Mouse (Mus musculus) heart, embryonic 14.5 days (tissue): ENCODE data around the gene Sema3b. TPM values are rescaled to one million over a fixed set of nuclear protein-coding genes. Genes with fewer than 3 reads are reported as not detected.

ENCODE experiments used
- ATAC-seq: fragments of 200-750 bp; cut with Nextera tagmentation; 2 replicates; pipeline ENCODE4 v1.8.0; 2017; ENCODE audit warnings: low read depth, moderate TSS enrichment; ENCODE audit not compliant: insufficient number of reproducible peaks, insufficient read depth, low FRiP score
- H3K27ac ChIP-seq, 2 experiments: fragments of 200-500 bp in 1 of 2; fragments of 300-500 bp in 1 of 2; sonication (generic) in 1 of 2; replicated peaks in 1 of 2; 2 replicates each; pipeline ENCODE4 v1.5.1; 2012 to 2014; ENCODE audit warnings: low read depth in 2 of 2, low read length in 2 of 2, control low read depth in 1 of 2, mild to moderate bottlenecking in 1 of 2, mixed read lengths in 1 of 2; ENCODE audit not compliant: control insufficient read depth in 1 of 2, insufficient read depth in 1 of 2
- H3K27me3 ChIP-seq: fragments of 300-500 bp; sonication (generic); 2 replicates; pipeline ENCODE4 v1.6.1; 2014; ENCODE audit warnings: mild to moderate bottlenecking, low read length, control low read depth; ENCODE audit not compliant: control insufficient read depth, insufficient read depth
- H3K36me3 ChIP-seq: fragments of 300-500 bp; sonication (generic); 2 replicates; pipeline ENCODE4 v1.6.1; 2014; ENCODE audit warnings: mild to moderate bottlenecking, control low read depth, low read length, mixed read lengths; ENCODE audit not compliant: control insufficient read depth, insufficient read depth
- H3K4me1 ChIP-seq, 2 experiments: fragments of 200-500 bp in 1 of 2; fragments of 300-500 bp in 1 of 2; sonication (generic) in 1 of 2; 2 replicates each; pipeline ENCODE4 v1.6.1; 2012 to 2014; ENCODE audit warnings: low read length in 2 of 2, control low read depth in 1 of 2, mixed read lengths in 1 of 2; ENCODE audit not compliant: control insufficient read depth in 2 of 2, insufficient read depth in 2 of 2
- H3K4me2 ChIP-seq: fragments of 300-500 bp; sonication (generic); 2 replicates; pipeline ENCODE4 v1.6.1; 2014; ENCODE audit warnings: mild to moderate bottlenecking, low read length
- H3K4me3 ChIP-seq, 2 experiments: fragments of 200-500 bp in 1 of 2; fragments of 300-500 bp in 1 of 2; sonication (generic) in 1 of 2; 2 replicates each; pipeline ENCODE4 v1.5.1; 2012 to 2014; ENCODE audit warnings: low read length in 2 of 2, mild to moderate bottlenecking in 2 of 2, control low read depth in 1 of 2, low read depth in 1 of 2, moderate library complexity in 1 of 2; ENCODE audit not compliant: control insufficient read depth in 1 of 2, insufficient read depth in 1 of 2
- H3K9ac ChIP-seq: fragments of 300-500 bp; sonication (generic); 2 replicates; pipeline ENCODE4 v1.6.1; 2014; ENCODE audit warnings: mild to moderate bottlenecking, low read length
- H3K9me3 ChIP-seq: fragments of 300-500 bp; sonication (generic); 2 replicates; pipeline ENCODE4 v1.6.1; 2016; ENCODE audit warnings: low read length, control low read depth; ENCODE audit not compliant: control insufficient read depth
- WGBS: fragments of 180-500 bp; shearing (Covaris S2); extraction: QIAGEN DNeasy Blood & Tissue Kit; methylation state at CpG from one replicate; pipeline ENCODE4 v1.1.7; 2014; 5-methylcytosine and 5-hydroxymethylcytosine counted together
- polyA plus RNA-seq: library from polyadenylated mRNA; unstranded; fragments of >200 nt; fragmentation: Nextera tagmentation; extraction: Ambion mirVana; gene quantifications from 2 replicates; pipeline ENCODE4 v1.2.1, GENCODE M21; 2014

Sema3b gene
- polyA plus RNA-seq, 1 experiment from 2014 or later: 6.5 TPM

DNA sequence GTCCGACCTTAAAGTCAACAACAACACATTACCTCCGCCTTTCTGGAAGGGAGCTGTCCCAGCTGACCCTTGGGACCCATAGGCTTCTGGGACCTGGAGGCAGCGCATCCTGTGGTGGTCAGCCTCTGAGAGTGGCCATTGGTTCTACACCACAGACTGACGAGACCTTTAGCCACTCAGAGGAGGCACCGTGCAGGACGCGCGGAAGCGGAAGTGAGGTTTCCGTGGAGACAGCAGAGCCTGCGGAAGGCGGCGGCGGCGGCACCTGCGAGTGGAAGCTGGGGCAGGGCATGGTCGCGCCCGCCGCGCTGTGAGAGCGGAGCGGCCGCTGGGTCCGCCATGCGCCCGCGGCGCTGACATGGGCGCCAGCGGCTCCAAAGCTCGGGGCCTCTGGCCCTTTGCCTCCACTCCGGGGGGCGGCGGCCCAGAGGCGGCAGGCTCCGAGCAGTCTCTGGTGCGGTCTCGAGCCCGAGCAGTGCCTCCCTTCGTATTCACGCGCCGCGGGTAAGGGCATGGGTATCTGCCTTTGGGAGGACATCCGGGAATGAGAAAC lies 45.9 kb downstream of the Sema3b start, which contains the start of gene Tusc2:
TSS of gene Tusc2 (plus strand) at position 227 of the 553 bp plus-strand sequence.
- peaks cover 71% of the 10 kb centered on the region for H3K36me3 ChIP-seq
- peak within 1 kb of the TSS; percentile 72 to 75 for H3K4me3 ChIP-seq
- ATAC-seq: peak; percentile 83
- H3K27me3 ChIP-seq: no peaks in the 10 kb centered on the region
- no peaks in the 10 kb centered on the region for H3K9me3 ChIP-seq
- H3K4me1 ChIP-seq: peaks cover 17 to 38% of the 10 kb centered on the region in 2 experiments
- under 1% methylated on average over 46 of the region's 46 CpGs for WGBS
- H3K27ac ChIP-seq: peak within 1 kb of the TSS; percentile 34 to 69; a peak in 3 of 4 replicates
- peak within 1 kb of the TSS; percentile 86 for H3K9ac ChIP-seq
- peak within 1 kb of the TSS; percentile 88 for H3K4me2 ChIP-seq

- Histone ChIP-seq H3K27me3 (no peaks in the 10 kb centered on the region), H3K4me3 (peak overlapping the region; percentile 22 to 79), H3K9ac (peak overlapping the region; percentile 96), H3K4me2 (peak overlapping the region; percentile 96), H3K9me3 (no peaks in the 10 kb centered on the region), H3K4me1 (peaks cover 17 to 36% of the 10 kb centered on the region in 2 experiments), H3K27ac (peak overlapping the region in 1 of 2 experiments; percentile 99; a peak in 1 of 4 replicates), H3K36me3 (peaks cover 50% of the 10 kb centered on the region)
- no peak for ATAC-seq
- 56% methylated on average over 3 of the region's 3 CpGs for WGBS
These were observed 52.7 kb downstream of the Sema3b start for GRCm38 (mm10) chr9:107556346-107556745.

GRCm38 (mm10) chr9:107555701-107556100 lies 53.3 kb downstream of the Sema3b start:
- no peaks in the 10 kb centered on the region for H3K9me3 ChIP-seq
- H3K4me1 ChIP-seq: peaks cover 22 to 42% of the 10 kb centered on the region in 2 experiments
- peak overlapping the region; percentile 97 to 99 for H3K27ac ChIP-seq
- peak overlapping the region; percentile 96 for H3K9ac ChIP-seq
- WGBS: 19% methylated on average over 2 of the region's 2 CpGs
- H3K4me2 ChIP-seq: peak overlapping the region; percentile 96
- peak overlapping the region; percentile 79 to 87 for H3K4me3 ChIP-seq
- peaks cover 4% of the 10 kb centered on the region for H3K27me3 ChIP-seq
- ATAC-seq: no peak
- H3K36me3 ChIP-seq: peaks cover 44% of the 10 kb centered on the region

DNA sequence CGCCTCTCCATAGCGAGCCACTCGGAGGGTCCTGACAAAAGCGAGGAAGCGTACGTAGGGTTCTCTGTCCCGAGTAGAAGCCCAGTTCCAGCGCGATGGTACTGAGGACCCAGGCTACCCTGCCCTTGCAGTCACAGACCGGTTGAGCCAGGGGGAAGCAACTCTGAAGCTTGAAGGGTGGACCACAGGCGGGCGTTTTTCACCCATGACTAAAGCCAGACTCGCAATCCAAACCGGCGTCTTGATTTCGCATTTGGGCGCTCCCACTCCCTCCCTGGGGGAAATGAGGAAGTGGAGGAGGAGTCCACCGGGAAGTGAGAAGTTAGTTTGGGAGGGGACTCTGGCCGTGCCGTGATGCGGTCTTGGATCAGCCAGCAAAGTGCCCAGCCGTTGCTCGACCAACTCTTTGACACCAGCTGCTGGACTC lies 54.0 kb downstream of the Sema3b start:
- H3K9ac ChIP-seq: peak overlapping the region; percentile 96
- WGBS: 0% methylated on average over 23 of the region's 23 CpGs
- H3K4me2 ChIP-seq: peak overlapping the region; percentile 96
- peaks cover 9% of the 10 kb centered on the region for H3K27me3 ChIP-seq
- H3K9me3 ChIP-seq: no peaks in the 10 kb centered on the region
- H3K36me3 ChIP-seq: peaks cover 37% of the 10 kb centered on the region
- peak; percentile 23 for ATAC-seq
- H3K4me3 ChIP-seq: peak overlapping the region; percentile 79 to 87
- peak overlapping the region; percentile 97 to 99 for H3K27ac ChIP-seq
- peaks cover 22 to 43% of the 10 kb centered on the region in 2 experiments for H3K4me1 ChIP-seq

DNA sequence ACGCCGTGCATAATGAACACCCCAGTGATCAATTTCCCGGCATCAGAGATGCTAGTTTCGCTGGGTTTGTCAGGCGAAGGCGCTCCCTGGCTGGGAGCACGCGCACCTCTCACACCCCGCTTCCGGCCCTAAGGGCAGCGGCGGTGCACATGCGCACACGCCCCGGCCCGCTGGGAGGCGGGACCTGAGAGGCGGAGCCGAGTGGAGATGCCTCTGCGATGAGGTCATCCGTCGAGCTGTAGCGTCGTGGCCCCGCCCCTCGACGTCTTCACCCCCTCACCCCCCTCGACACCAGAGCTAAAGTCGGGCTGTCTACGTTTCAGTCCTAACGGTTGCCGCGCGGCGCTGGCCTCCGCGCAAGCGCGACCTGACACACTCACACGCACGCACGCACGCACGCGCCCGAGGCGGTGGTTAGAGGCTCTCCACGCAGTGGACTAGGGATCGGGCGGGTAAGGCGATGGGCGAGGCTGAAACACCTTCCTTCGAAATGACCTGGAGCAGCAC lies 54.7 kb downstream of the Sema3b start:
- Histone ChIP-seq H3K4me2 (peak overlapping the region; percentile 96), H3K4me1 (peaks cover 22 to 43% of the 10 kb centered on the region in 2 experiments), H3K27ac (peak overlapping the region; percentile 97 to 99), H3K9me3 (no peaks in the 10 kb centered on the region), H3K9ac (peak overlapping the region; percentile 96), H3K27me3 (peaks cover 12% of the 10 kb centered on the region), H3K4me3 (peak overlapping the region; percentile 79 to 87), H3K36me3 (peaks cover 31% of the 10 kb centered on the region)
- ATAC-seq: peak; percentile 91
- WGBS: under 1% methylated on average over 53 of the region's 53 CpGs

DNA sequence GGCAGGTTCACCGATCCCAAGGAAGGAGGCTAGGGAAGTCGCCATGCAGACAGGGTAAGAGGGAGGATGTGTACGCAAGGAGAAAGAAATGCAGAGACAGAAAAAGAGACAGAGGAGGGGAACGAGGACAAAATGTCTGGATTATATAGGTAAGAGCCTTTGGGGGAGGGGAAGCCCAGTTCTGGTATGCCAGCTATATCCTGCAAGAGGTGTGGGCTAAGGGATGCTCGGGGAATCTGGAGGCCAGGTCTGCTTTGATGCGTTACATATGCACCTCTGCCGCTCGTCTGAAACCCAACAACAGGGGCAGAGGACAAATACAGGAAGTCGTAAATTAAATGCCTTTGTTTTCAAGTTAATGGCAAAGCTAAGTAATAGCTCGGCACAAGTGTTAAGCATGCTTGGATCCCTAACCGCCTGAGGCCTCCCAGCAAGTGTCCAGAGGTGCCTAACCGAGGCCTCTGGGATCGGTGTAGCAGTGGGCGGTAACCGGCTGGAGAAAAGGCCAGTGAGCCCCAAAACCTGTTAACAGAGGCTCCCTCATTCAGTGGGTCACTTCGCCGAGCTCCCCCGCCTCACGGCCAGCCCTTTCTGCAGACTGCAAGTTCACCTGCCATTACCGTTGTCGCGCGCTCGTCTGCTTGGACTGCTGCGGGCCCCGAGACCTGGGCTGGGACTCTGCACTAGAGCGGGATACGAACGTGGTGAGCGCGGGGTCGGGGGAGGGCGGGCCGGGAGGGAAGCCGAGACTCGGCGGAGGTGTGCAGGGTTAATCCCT lies 55.3 kb downstream of the Sema3b start:
- Histone ChIP-seq H3K9ac (peak overlapping the region; percentile 82), H3K27ac (peak overlapping the region; percentile 61 to 80), H3K27me3 (peaks cover 12% of the 10 kb centered on the region), H3K9me3 (no peaks in the 10 kb centered on the region), H3K4me2 (peak overlapping the region; percentile 96), H3K4me1 (peaks cover 22 to 43% of the 10 kb centered on the region in 2 experiments), H3K36me3 (peaks cover 24% of the 10 kb centered on the region), H3K4me3 (peak overlapping the region; percentile 59 to 79)
- ATAC-seq: peak; percentile 22
- 9% methylated on average over 36 of the region's 37 CpGs for WGBS

DNA sequence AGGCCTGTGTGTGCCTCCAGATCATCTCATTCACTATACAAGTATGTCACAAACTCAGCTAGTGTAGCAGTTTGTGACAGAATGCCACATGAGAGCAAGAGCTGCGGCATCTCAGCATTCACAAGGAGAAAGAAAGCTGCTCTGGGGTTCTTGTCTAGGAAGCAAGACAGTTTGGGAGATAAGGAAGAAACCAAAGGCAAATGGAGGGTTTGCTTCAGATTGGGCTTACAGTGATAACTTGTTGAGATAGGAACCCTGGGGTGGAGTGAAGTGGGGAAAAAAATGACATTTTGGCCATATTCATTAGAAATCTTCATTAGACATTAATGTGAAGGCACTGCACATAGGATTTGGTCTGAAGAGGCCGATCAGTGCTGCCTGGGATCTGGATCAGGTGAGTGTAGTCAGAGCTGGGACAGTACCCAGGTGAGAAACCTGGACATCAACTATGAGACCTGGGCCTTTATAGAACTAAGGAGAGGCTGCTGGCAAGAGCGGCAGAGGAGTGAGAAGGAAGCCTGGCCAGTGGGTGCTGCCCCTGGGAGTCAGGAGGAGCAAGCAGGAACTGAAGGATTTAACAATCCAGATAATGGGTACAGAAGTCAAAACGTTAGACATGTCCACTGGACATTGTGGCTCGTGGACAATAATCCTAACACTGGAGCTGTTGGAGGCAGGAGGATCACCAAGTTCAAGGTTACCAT lies 56.2 kb downstream of the Sema3b start:
- WGBS: 77% methylated on average over 5 of the region's 5 CpGs
- peaks cover 12% of the 10 kb centered on the region for H3K27me3 ChIP-seq
- no peaks in the 10 kb centered on the region for H3K9me3 ChIP-seq
- peaks cover 15% of the 10 kb centered on the region for H3K36me3 ChIP-seq
- peak overlapping the region; percentile 96 for H3K4me2 ChIP-seq
- no peak overlapping the region for H3K27ac ChIP-seq
- peak overlapping the region; percentile 45; the same call in 1 of the 2 replicates for H3K9ac ChIP-seq
- H3K4me1 ChIP-seq: peaks cover 22 to 43% of the 10 kb centered on the region in 2 experiments
- H3K4me3 ChIP-seq: peak overlapping the region in 1 of 2 experiments; percentile 79; a peak in 1 of 4 replicates
- no peak for ATAC-seq
